Mouse (Mus musculus) embryo, embryonic 11 days (tissue): Measurements from ENCODE around the gene Rnf141.

Experiments
- DNase-seq: peaks from one replicate; pipeline ENCODE4 v3.0.0-alpha.2; 2015

Gene Rnf141

GRCm38 (mm10) chr7:110792201-110792600, 52.1 kb downstream of the Rnf141 start:
- no peak for DNase-seq

DNA sequence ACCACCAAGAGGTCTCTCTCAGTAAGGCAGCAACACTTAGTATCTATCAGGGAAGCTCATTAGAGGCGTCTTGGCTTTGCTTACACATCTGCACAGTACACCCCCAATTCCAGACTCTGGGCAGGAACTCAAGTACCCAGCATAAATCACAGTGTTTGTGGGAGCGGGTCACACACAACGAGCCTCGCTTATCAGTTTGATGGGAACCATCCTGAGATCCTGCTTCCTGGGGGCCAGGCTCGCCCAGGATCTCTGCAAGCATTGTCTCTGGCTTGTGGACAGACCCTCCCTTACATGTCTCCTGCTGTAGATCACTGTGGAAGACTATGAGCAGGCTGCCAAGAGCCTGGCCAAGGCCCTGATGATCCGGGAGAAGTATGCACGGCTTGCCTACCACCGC, 53.4 kb downstream of the Rnf141 start:
- no peak for DNase-seq

DNA sequence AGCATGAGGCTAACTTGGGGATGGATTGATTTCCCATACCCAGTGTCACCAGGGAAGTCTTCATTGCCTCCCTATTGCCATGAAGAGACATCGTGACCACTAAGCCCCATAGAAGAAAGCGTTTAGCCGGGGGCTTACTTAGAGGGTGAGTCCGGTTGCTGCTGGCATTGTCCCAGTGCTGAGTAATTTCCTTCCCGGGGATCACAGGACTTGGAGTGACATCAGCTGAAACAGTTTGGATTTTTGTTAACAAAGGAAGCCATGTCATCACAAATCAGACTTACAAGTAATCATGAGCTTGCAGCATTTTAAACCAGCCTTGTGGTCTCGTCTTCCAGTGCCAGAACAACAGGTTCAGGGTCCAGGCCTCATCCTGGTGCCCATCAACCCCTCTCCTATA, 56.9 kb downstream of the Rnf141 start:
- no peak for DNase-seq

GRCm38 (mm10) chr7:110785741-110786146, 58.5 kb downstream of the Rnf141 start:
- DNase-seq = no peak

GRCm38 (mm10) chr7:110784965-110785364, 59.3 kb downstream of the Rnf141 start:
- DNase-seq = no peak

DNA sequence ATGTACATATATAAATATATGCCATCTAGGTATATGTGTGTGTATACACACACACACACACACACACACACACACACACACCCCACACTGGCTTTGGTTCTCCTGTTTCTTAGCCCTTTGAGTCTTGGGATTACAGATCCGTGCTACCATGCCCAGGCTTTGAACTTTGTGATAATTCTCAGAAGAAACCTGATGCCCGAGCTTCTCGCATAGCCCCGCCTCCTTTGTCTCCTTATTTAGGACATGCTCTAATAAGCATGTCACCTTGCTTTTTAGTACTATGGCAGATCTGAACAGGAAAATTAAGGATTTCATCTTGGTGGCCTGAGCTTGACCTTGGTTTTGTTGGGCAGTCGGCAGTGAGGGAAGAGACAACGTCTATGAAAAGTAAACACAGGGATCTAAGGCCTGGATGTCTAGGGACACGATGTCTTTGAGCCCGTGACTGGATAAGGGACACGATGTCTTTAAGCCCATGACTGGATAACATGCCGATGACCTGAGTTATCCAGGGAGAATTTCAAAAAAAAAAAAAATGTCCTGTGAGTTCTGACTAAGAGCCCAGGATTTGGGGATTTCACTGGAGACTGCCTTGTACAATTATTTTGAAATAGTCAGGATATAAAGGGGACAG, 61.3 kb downstream of the Rnf141 start:
- peak; percentile 41 for DNase-seq

GRCm38 (mm10) chr7:110782135-110782534, 62.1 kb downstream of the Rnf141 start:
- DNase-seq = no peak

GRCm38 (mm10) chr7:110781231-110781711, 63.0 kb downstream of the Rnf141 start:
- DNase-seq = no peak

DNA sequence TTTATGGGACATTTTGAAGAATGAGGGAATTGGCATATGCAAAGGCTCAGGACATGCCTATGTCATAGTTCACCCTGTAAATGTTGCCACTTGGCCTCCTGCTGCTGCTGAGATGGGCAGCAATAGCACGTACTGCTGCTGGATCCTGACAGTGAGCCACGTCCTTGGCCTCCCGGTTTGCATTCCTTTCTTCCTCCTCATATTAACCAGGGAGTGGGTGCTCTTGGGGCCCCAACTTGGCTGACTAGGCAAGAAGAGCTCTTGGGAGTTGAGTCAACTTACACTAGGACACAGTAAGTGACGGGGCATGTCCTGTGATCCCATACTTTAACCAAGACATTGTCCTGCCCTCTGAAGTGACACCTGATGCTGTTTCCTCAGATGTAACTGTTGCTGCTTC, 63.7 kb downstream of the Rnf141 start:
- DNase-seq = no peak

GRCm38 (mm10) chr7:110779605-110780111, 64.6 kb downstream of the Rnf141 start:
- DNase-seq = no peak

GRCm38 (mm10) chr7:110778933-110779332, 65.3 kb downstream of the Rnf141 start:
- no peak for DNase-seq

- DNase-seq = no peak
Observed at GRCm38 (mm10) chr7:110777146-110778001, 66.9 kb downstream of the Rnf141 start.

- DNase-seq = no peak
Observed at GRCm38 (mm10) chr7:110774674-110775073, 69.6 kb downstream of the Rnf141 start.

GRCm38 (mm10) chr7:110774077-110774476, 70.2 kb downstream of the Rnf141 start:
- DNase-seq = no peak

- peak; percentile 37 for DNase-seq
Observed at GRCm38 (mm10) chr7:110773204-110774002, 70.9 kb downstream of the Rnf141 start.

- no peak for DNase-seq
Observed at GRCm38 (mm10) chr7:110772343-110772742, 71.9 kb downstream of the Rnf141 start.

- no peak for DNase-seq
Observed at GRCm38 (mm10) chr7:110770949-110771348, 73.3 kb downstream of the Rnf141 start.

GRCm38 (mm10) chr7:110769094-110769493, 75.2 kb downstream of the Rnf141 start:
- no peak for DNase-seq

DNA sequence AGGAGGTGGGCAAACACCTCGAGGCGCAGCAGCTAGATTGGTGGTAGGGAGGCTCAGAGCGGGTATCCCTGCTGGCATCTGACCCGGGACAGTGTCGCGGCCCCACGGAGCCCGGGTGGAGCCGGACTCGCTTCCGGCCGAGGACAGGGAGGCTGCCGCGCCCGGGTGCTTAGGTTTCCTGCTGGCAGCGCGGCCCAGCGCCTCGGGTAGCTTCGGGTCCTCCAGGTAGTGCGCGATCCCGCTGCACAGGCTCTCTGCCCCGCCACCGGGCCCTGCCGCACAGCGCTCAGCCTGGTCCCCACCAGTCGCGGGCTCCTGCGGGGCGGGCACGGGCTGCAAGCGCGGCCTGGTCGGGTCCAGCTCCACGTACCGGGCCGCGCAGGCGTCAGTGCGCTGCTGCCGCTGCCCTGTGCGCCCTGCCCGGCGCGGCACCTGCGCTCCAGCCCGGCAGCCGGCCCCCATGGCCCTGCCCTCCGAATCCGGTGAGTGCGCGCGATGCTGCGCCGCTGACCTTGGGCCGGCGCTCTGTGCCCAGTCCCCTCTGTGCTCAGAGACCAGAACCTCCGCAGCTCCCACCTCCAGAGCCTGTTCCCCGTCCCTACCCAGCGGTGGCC, 75.7 kb downstream of the Rnf141 start:
- DNase-seq = peak; percentile 61

- DNase-seq = no peak
Observed at GRCm38 (mm10) chr7:110768001-110768400, 76.3 kb downstream of the Rnf141 start, which contains the start of gene Ampd3. Ampd3 (plus strand) TSS chr7:110768206.

- DNase-seq = no peak
Observed at GRCm38 (mm10) chr7:110762605-110763180, 81.6 kb downstream of the Rnf141 start.

DNA sequence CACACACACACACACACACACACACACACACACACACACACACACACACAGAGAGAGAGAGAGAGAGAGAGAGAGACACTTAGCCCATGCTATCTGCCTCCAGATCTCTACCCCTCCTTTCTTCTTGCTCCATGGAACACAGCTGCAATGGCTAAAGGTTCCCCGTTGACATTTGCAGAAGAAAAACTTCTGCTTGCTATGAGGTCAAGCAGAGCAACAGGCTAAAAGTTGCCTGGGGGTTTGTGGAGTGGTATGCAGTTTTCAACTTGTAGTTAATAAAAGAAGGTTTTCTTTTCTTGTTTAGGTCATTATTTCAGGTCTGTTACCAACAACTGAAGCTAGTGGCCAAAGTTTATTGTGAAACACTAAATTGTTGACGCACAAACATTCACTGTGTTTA, 87.8 kb downstream of the Rnf141 start:
- no peak for DNase-seq
